Mouse (Mus musculus): Measurements from ENCODE around the gene Kctd21. TPM values are rescaled to one million over a fixed set of nuclear protein-coding genes. Genes with fewer than 3 reads are reported as not detected.

The Kctd21 gene
- 4.6 TPM for polyA plus RNA-seq (2014; fragmentation: Illumina TruSeq; extraction: RNeasy Lipid Tissue Mini Kit (QIAGEN cat#74804); ENCODE audit: low read depth, low replicate concordance)

DNA sequence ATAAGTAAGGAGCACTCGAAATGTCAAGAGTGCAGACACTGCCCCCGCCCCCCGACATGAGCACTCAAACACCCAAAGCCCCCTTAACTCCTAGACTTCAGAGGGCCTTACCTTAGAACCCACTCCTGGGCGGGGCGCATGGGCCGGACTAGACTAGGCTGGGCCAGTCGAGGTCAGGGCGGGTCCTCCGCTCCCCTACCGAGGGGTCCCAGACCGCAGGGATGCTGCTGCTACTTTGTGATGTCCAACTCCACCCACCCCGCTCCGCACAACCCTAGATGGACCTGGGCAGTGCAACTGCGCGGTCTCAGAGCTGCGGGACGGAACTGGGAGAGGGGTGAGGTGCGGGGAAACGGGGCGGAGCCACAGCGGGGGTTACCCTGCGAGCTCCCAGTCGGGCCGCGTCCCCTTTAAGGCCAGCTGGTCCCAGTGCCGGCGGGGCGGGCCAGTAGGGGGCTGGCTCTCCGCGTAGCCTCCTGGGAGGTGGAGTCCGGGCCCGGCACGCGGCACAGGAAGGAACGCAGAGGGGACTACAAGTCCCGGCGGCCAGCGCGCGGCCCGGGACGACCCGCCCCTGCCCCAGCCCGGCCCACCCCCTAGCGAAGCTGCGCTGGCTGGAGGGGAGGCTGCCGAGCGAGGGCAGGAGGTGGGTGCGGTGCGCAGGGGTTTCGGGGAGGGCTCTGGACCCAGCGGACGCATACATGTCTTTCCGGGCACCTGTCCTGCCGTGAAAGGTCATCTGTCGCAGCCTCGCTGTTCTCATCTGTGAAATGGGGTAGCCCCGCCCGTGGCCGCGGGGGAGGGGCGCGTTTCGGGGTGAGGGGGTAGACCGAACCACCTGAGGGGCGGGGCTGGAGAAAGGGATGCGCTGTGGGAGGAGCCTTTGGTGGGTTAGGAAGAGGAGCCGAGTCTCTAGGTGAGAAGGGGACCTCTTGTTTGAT lies at the start of gene Kctd21, which contains the start of gene Usp35:
TSS of gene Kctd21 (plus strand) at position 602 of the 941 bp plus-strand sequence.
TSS of gene Usp35 (minus strand) at position 295 of the 941 bp plus-strand sequence.

Other genes starting within 250 kb of the Kctd21 start
- gene Usp35, start 307 bp upstream of the Kctd21 start, polyA plus RNA-seq (2014; fragmentation: Illumina TruSeq; extraction: RNeasy Lipid Tissue Mini Kit (QIAGEN cat#74804); ENCODE audit: low read depth, low replicate concordance), result 2.0 TPM
- gene Alg8, start 39.3 kb downstream of the Kctd21 start, polyA plus RNA-seq (2014; fragmentation: Illumina TruSeq; extraction: RNeasy Lipid Tissue Mini Kit (QIAGEN cat#74804); ENCODE audit: low read depth, low replicate concordance), result 6.2 TPM
- gene Ndufc2, start 67.7 kb downstream of the Kctd21 start, polyA plus RNA-seq (2014; fragmentation: Illumina TruSeq; extraction: RNeasy Lipid Tissue Mini Kit (QIAGEN cat#74804); ENCODE audit: low read depth, low replicate concordance), result 501 TPM
- gene Thrsp, start 85.4 kb downstream of the Kctd21 start, polyA plus RNA-seq (2014; fragmentation: Illumina TruSeq; extraction: RNeasy Lipid Tissue Mini Kit (QIAGEN cat#74804); ENCODE audit: low read depth, low replicate concordance), result 44.0 TPM
- 0.18 TPM for gene Kctd14, start 119.0 kb downstream of the Kctd21 start, polyA plus RNA-seq (2014; fragmentation: Illumina TruSeq; extraction: RNeasy Lipid Tissue Mini Kit (QIAGEN cat#74804); ENCODE audit: low read depth, low replicate concordance)
- 50.2 TPM for gene Ints4, start 148.6 kb downstream of the Kctd21 start, polyA plus RNA-seq (2014; fragmentation: Illumina TruSeq; extraction: RNeasy Lipid Tissue Mini Kit (QIAGEN cat#74804); ENCODE audit: low read depth, low replicate concordance)
- 113 TPM for gene Aamdc, start 247.2 kb downstream of the Kctd21 start, polyA plus RNA-seq (2014; fragmentation: Illumina TruSeq; extraction: RNeasy Lipid Tissue Mini Kit (QIAGEN cat#74804); ENCODE audit: low read depth, low replicate concordance)
- 5.7 TPM for gene Rsf1, start 247.6 kb downstream of the Kctd21 start, polyA plus RNA-seq (2014; fragmentation: Illumina TruSeq; extraction: RNeasy Lipid Tissue Mini Kit (QIAGEN cat#74804); ENCODE audit: low read depth, low replicate concordance)

Data from heart, adult 10 weeks (tissue).